Mouse (Mus musculus) liver, embryonic 15.5 days (tissue): Measurements from ENCODE around the gene Dnmt3c. TPM values are rescaled to one million over a fixed set of nuclear protein-coding genes. Genes with fewer than 3 reads are reported as not detected.

Experiments
- ATAC-seq: fragments of 200-750 bp; cut with Nextera tagmentation; 2 replicates; pipeline ENCODE4 v1.8.0; 2017; ENCODE audit warnings: moderate number of reproducible peaks, mild to moderate bottlenecking, moderate library complexity; ENCODE audit not compliant: insufficient read depth
- H3K27ac ChIP-seq: fragments of 300-500 bp; sonication (generic); replicated peaks from 2 replicates; pipeline ENCODE4 v1.5.1; 2015; ENCODE audit warnings: mild to moderate bottlenecking, inconsistent platforms
- H3K27me3 ChIP-seq: fragments of 300-500 bp; sonication (generic); 2 replicates; pipeline ENCODE4 v1.6.1; 2015; ENCODE audit warnings: mild to moderate bottlenecking, inconsistent platforms
- H3K36me3 ChIP-seq: fragments of 300-500 bp; sonication (generic); replicated peaks from 2 replicates; pipeline ENCODE4 v1.6.1; 2015; ENCODE audit warnings: moderate library complexity, mild to moderate bottlenecking, inconsistent platforms
- H3K4me1 ChIP-seq: fragments of 300-500 bp; sonication (generic); replicated peaks from 2 replicates; pipeline ENCODE4 v1.6.1; 2015; ENCODE audit warnings: inconsistent platforms
- H3K4me2 ChIP-seq: fragments of 300-500 bp; sonication (generic); 2 replicates; pipeline ENCODE4 v1.6.1; 2015; ENCODE audit warnings: moderate library complexity, mild to moderate bottlenecking, inconsistent platforms
- H3K4me3 ChIP-seq: fragments of 300-500 bp; sonication (generic); replicated peaks from 2 replicates; pipeline ENCODE4 v1.5.1; 2015; ENCODE audit warnings: mild to moderate bottlenecking, inconsistent platforms
- H3K9ac ChIP-seq: fragments of 300-500 bp; sonication (generic); 2 replicates; pipeline ENCODE4 v1.6.1; 2015; ENCODE audit warnings: moderate library complexity, mild to moderate bottlenecking, inconsistent platforms
- H3K9me3 ChIP-seq: fragments of 300-500 bp; sonication (generic); replicated peaks from 2 replicates; pipeline ENCODE4 v1.6.1; 2016; ENCODE audit warnings: inconsistent platforms
- WGBS: fragments of 180-500 bp; shearing (Covaris S2); methylation state at CpG from one replicate; pipeline ENCODE4 v1.1.7; 2015; ENCODE audit warnings: mixed read lengths; ENCODE audit not compliant: insufficient replicate concordance; 5-methylcytosine and 5-hydroxymethylcytosine counted together
- polyA plus RNA-seq: library from polyadenylated mRNA; unstranded; fragments of >200 nt; fragmentation: Nextera tagmentation; extraction: Ambion mirVana; gene quantifications from 2 replicates; pipeline ENCODE4 v1.2.1, GENCODE M21; 2015

Gene Dnmt3c
- polyA plus RNA-seq, 1 experiment from 2014 or later, result 0.67 TPM

DNA sequence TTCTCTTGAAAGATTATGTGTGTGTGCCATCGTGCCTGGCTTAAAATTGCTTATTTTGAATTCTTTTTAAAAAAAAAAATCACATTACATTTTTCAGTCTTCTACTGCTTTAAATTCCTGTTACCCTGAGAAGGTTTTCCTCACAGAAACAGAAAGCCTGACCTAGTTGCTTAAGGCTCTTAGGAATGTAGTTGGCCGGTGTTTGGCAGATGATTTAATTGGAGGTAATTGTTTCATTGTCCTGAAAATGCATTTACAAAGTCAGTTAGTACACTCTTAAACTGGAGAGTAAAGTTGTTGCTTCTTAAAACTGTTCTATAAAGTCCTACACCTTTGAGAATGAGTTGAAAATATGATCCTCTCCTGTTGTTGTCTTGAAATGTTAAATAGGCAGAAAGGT lies 72.4 kb downstream of the Dnmt3c start:
- no peak overlapping the region for H3K4me2 ChIP-seq
- H3K27ac ChIP-seq, result no peak overlapping the region
- H3K36me3 ChIP-seq, result peaks cover 83% of the 10 kb centered on the region
- no peak for ATAC-seq
- no peak overlapping the region for H3K9ac ChIP-seq
- H3K27me3 ChIP-seq, result no peaks in the 10 kb centered on the region
- H3K4me1 ChIP-seq, result no peaks in the 10 kb centered on the region
- WGBS, result 80% methylated on average over 2 of the region's 2 CpGs
- no peak overlapping the region for H3K4me3 ChIP-seq
- H3K9me3 ChIP-seq, result no peaks in the 10 kb centered on the region

DNA sequence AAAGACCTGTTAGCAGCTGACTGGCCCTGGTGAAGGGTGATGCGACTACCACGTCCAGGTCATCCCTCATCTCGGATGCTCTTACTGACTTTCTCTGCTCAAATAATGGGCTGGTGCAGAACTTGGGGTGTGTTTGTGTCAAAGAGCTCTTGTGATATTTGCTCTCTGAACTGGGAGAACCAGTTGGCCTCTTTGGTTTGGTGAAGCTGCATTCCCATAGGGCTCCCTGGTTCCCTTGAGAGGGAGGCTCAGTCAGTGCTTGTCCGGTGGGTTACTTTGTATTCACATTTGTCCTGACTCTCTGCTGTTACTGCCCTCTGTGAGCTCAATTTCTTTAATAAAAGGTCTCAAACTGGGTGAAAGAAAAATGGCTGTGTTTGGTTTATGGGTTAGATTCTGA lies 76.5 kb downstream of the Dnmt3c start:
- no peak for ATAC-seq
- Histone ChIP-seq H3K27ac (no peak overlapping the region), H3K4me2 (no peak overlapping the region), H3K4me3 (no peak overlapping the region), H3K9ac (no peak overlapping the region), H3K36me3 (peaks cover 44% of the 10 kb centered on the region; the same call in 1 of the 2 replicates), H3K4me1 (no peaks in the 10 kb centered on the region), H3K9me3 (no peaks in the 10 kb centered on the region), H3K27me3 (no peaks in the 10 kb centered on the region)
- WGBS, result 88% methylated on average over 4 of the region's 4 CpGs

DNA sequence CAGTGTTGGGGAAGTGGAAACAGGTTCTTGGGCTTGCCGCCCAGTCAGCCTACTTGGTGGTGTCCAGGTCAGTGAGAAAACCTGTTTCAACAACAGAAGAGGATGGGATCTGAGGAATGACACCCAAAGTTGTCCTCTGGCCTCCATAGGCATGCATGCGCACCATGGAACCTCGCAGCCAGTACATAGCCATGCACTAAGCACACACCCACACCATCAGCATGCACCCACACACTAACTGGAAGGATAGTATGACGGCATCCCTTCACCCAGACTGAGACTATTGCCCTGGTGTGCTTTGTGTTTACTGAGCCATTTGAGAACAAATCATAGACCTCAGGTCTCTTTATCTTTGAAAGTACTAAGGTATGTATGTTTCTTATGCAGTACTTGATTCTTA lies 79.0 kb downstream of the Dnmt3c start:
- Histone ChIP-seq H3K27me3 (no peaks in the 10 kb centered on the region), H3K4me2 (no peak overlapping the region), H3K9ac (no peak overlapping the region), H3K4me1 (peaks cover 19% of the 10 kb centered on the region), H3K4me3 (no peak overlapping the region), H3K36me3 (0 out of 2 replicates have a peak, but pooled peaks cover 23% of the 10 kb centered on the region), H3K27ac (no peak overlapping the region), H3K9me3 (no peaks in the 10 kb centered on the region)
- ATAC-seq, result no peak
- WGBS, result 77% methylated on average over 4 of the region's 4 CpGs

DNA sequence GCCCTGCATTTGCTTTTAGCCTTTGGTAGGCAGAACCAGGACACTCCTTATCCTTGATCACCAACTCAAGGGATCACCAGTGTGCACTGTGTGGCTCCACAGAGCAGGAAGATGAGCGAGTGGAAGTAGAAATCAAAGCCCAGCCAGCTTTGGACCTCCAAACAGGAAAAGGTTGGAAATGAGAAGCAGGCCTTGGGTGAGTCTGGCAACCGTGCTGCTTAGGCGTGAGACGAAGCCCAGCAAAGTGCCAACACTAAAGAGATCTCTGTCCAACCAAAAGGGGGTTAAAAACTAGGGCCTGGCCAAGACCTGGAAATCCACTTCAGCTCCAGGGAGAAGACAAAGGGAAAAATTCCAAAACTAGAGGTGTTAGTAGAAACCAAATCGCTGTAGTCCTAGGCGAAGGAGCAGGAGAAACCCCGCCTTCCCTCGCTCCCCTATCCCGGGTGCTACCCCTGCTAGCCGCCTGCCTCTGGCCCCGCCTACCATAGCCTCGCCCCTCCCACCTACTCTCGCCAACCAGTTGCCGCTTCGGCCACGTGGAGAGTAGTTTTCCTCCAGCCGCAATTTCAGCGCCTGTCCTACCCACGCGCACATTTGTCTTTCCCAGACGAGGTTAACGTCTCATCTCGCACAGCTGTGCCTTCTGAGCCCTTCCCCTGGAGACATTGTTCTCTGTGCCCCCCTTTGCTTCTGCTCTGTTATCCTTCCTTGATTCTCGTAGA lies 82.3 kb downstream of the Dnmt3c start:
- 11% methylated on average over 24 of the region's 24 CpGs for WGBS
- H3K4me1 ChIP-seq, result peaks cover 40% of the 10 kb centered on the region
- H3K4me2 ChIP-seq, result peak overlapping the region; percentile 89
- H3K27ac ChIP-seq, result peak overlapping the region; percentile 39; the same call in 1 of the 2 replicates
- peak overlapping the region; percentile 51 for H3K4me3 ChIP-seq
- H3K9ac ChIP-seq, result peak overlapping the region; percentile 44
- H3K27me3 ChIP-seq, result no peaks in the 10 kb centered on the region
- ATAC-seq, result peak; percentile 84
- H3K9me3 ChIP-seq, result no peaks in the 10 kb centered on the region
- 0 out of 2 replicates have a peak, but pooled peaks cover under 1% of the 10 kb centered on the region for H3K36me3 ChIP-seq

Other genes with a start within 250 kb of the Dnmt3c start
- not detected in 2 replicates for gene 4930404H24Rik, start 203.9 kb upstream of the Dnmt3c start, polyA plus RNA-seq
- 4.7 and 4.9 TPM in 2 replicates for gene Nol4l, start 166.7 kb upstream of the Dnmt3c start, polyA plus RNA-seq
- gene Commd7, start 63.9 kb upstream of the Dnmt3c start, polyA plus RNA-seq, result 28.1 and 28.2 TPM in 2 replicates
- 4.3 and 4.4 TPM in 2 replicates for gene Dnmt3b, start 47.2 kb upstream of the Dnmt3c start, polyA plus RNA-seq
- gene Mapre1, start 44.6 kb downstream of the Dnmt3c start, polyA plus RNA-seq, result 99.0 and 111 TPM in 2 replicates
- 0.07 and 0.08 TPM in 2 replicates for gene Efcab8, start 83.3 kb downstream of the Dnmt3c start, polyA plus RNA-seq
- gene Sun5, start 174.4 kb downstream of the Dnmt3c start, polyA plus RNA-seq, result not detected in 2 replicates
- not detected in 2 replicates for gene Bpifb2, start 178.4 kb downstream of the Dnmt3c start, polyA plus RNA-seq
- gene Bpifb6, start 203.7 kb downstream of the Dnmt3c start, polyA plus RNA-seq, result not detected in 2 replicates
- not detected in 2 replicates for gene Bpifb3, start 221.6 kb downstream of the Dnmt3c start, polyA plus RNA-seq
- 0.06 and 0.13 TPM in 2 replicates for gene Bpifb4, start 241.6 kb downstream of the Dnmt3c start, polyA plus RNA-seq